Mouse (Mus musculus) embryonic facial prominence, embryonic 11.5 days (tissue): ENCODE data around the gene Xrcc2. TPM values are rescaled to one million over a fixed set of nuclear protein-coding genes. Genes with fewer than 3 reads are reported as not detected.

Experiments used
- ATAC-seq: fragments of 200-750 bp; cut with Nextera tagmentation; replicated peaks from 2 replicates; pipeline ENCODE4 v1.8.0; 2017; ENCODE audit warnings: low read depth; ENCODE audit not compliant: insufficient number of reproducible peaks, low FRiP score, low TSS enrichment
- DNase-seq: peaks from one replicate; pipeline ENCODE4 v3.0.0-alpha.2; 2015; ENCODE audit warnings: low spot score
- H3K27ac ChIP-seq: fragments of 300-500 bp; sonication (generic); replicated peaks from 2 replicates; pipeline ENCODE4 v1.5.1; 2014; ENCODE audit warnings: mild to moderate bottlenecking, low read depth, low read length, control low read depth
- H3K27me3 ChIP-seq: fragments of 300-500 bp; sonication (generic); 2 replicates; pipeline ENCODE4 v1.6.1; 2014; ENCODE audit warnings: mild to moderate bottlenecking, low read length, moderate library complexity, mixed read lengths; ENCODE audit not compliant: control insufficient read depth, insufficient read depth
- H3K36me3 ChIP-seq: fragments of 300-500 bp; sonication (generic); replicated peaks from 2 replicates; pipeline ENCODE4 v1.6.1; 2014; ENCODE audit warnings: low read depth, mild to moderate bottlenecking, low read length, moderate library complexity, mixed read lengths; ENCODE audit not compliant: control insufficient read depth, insufficient read depth
- H3K4me1 ChIP-seq: fragments of 300-500 bp; sonication (generic); 2 replicates; pipeline ENCODE4 v1.6.1; 2014; ENCODE audit warnings: low read length, mixed read lengths; ENCODE audit not compliant: control insufficient read depth, insufficient read depth
- H3K4me2 ChIP-seq: fragments of 300-500 bp; sonication (generic); 2 replicates; pipeline ENCODE4 v1.6.1; 2014; ENCODE audit warnings: low read depth, mild to moderate bottlenecking, control low read depth, low read length, moderate library complexity
- H3K4me3 ChIP-seq: fragments of 300-500 bp; sonication (generic); 2 replicates; pipeline ENCODE4 v1.5.1; 2014; ENCODE audit warnings: low read depth, low read length, control low read depth
- H3K9ac ChIP-seq: fragments of 300-500 bp; sonication (generic); replicated peaks from 2 replicates; pipeline ENCODE4 v1.6.1; 2014; ENCODE audit warnings: mild to moderate bottlenecking, control low read depth, low read length
- H3K9me3 ChIP-seq: fragments of 300-500 bp; sonication (generic); replicated peaks from 2 replicates; pipeline ENCODE4 v1.6.1; 2016; ENCODE audit warnings: mild to moderate bottlenecking, low read length, inconsistent platforms, mixed read lengths; ENCODE audit not compliant: control insufficient read depth
- whole genome bisulfite sequencing: fragments of 180-500 bp; shearing (Covaris S2); extraction: QIAGEN DNeasy Blood & Tissue Kit; methylation state at CpG from one replicate; pipeline ENCODE4 v1.1.7; 2014; 5-methylcytosine and 5-hydroxymethylcytosine counted together
- polyA plus RNA-seq: library from polyadenylated mRNA; unstranded; fragments of >200 nt; fragmentation: Nextera tagmentation; extraction: Ambion mirVana; gene quantifications from 2 replicates; pipeline ENCODE4 v1.2.1, GENCODE M21; 2014

The Xrcc2 gene
- polyA plus RNA-seq, 1 experiment from 2014 or later = 11.5 TPM

- 50% methylated on average over 10 of the region's 10 CpGs for WGBS
- ATAC-seq = no peak
These were observed 40.1 kb downstream of the Xrcc2 start for GRCm38 (mm10) chr5:25665516-25665915.

GRCm38 (mm10) chr5:25663165-25663564, 42.5 kb downstream of the Xrcc2 start:
- whole genome bisulfite sequencing = 84% methylated on average over 2 of the region's 2 CpGs
- no peaks in the 10 kb centered on the region for H3K9me3 ChIP-seq
- ATAC-seq (no peak), DNase-seq (no peak)
- no peak overlapping the region for H3K27ac ChIP-seq
- H3K36me3 ChIP-seq = no peaks in the 10 kb centered on the region
- no peak overlapping the region for H3K4me3 ChIP-seq
- H3K4me1 ChIP-seq = no peaks in the 10 kb centered on the region
- no peak overlapping the region for H3K9ac ChIP-seq
- H3K4me2 ChIP-seq = no peak overlapping the region
- no peaks in the 10 kb centered on the region for H3K27me3 ChIP-seq

More at GRCm38 (mm10) chr5:25665516-25665915, 40.1 kb downstream of the Xrcc2 start:
- Histone ChIP-seq H3K36me3 (no peaks in the 10 kb centered on the region), H3K4me2 (no peak overlapping the region), H3K27me3 (no peaks in the 10 kb centered on the region), H3K4me1 (no peaks in the 10 kb centered on the region), H3K9ac (no peak overlapping the region), H3K9me3 (no peaks in the 10 kb centered on the region), H3K27ac (no peak overlapping the region), H3K4me3 (no peak overlapping the region)
- no peak for DNase-seq

GRCm38 (mm10) chr5:25654578-25654987, 51.0 kb downstream of the Xrcc2 start:
- Histone ChIP-seq H3K4me1 (0 out of 2 replicates have a peak, but pooled peaks cover 2% of the 10 kb centered on the region), H3K9me3 (no peaks in the 10 kb centered on the region), H3K27ac (no peak overlapping the region), H3K4me3 (no peak overlapping the region), H3K27me3 (no peaks in the 10 kb centered on the region), H3K36me3 (no peaks in the 10 kb centered on the region), H3K9ac (peak overlapping the region; percentile 50), H3K4me2 (peak overlapping the region; percentile 32; the same call in 1 of the 2 replicates)
- ATAC-seq (peak; percentile 53; the same call in 1 of the 2 replicates), DNase-seq (peak; percentile 62)
- WGBS = 4% methylated on average over 14 of the region's 14 CpGs

- Histone ChIP-seq H3K9me3 (no peaks in the 10 kb centered on the region), H3K4me3 (no peak overlapping the region), H3K36me3 (no peaks in the 10 kb centered on the region), H3K9ac (no peak overlapping the region), H3K27me3 (no peaks in the 10 kb centered on the region), H3K4me2 (no peak overlapping the region), H3K27ac (no peak overlapping the region), H3K4me1 (0 out of 2 replicates have a peak, but pooled peaks cover 2% of the 10 kb centered on the region)
- 28% methylated on average over 3 of the region's 3 CpGs for WGBS
- DNase-seq (no peak), ATAC-seq (no peak)
These were observed 52.2 kb downstream of the Xrcc2 start for GRCm38 (mm10) chr5:25653377-25653776.

- no peaks in the 10 kb centered on the region for H3K9me3 ChIP-seq
- whole genome bisulfite sequencing = 91% methylated on average over 7 of the region's 7 CpGs
- H3K27me3 ChIP-seq = no peaks in the 10 kb centered on the region
- no peak overlapping the region for H3K4me3 ChIP-seq
- no peak overlapping the region for H3K4me2 ChIP-seq
- no peak overlapping the region for H3K9ac ChIP-seq
- H3K4me1 ChIP-seq = 0 out of 2 replicates have a peak, but pooled peaks cover 2% of the 10 kb centered on the region
- ATAC-seq = no peak
- H3K27ac ChIP-seq = no peak overlapping the region
- H3K36me3 ChIP-seq = no peaks in the 10 kb centered on the region
- no peak for DNase-seq
These were observed 53.2 kb downstream of the Xrcc2 start for GRCm38 (mm10) chr5:25652435-25652834.

GRCm38 (mm10) chr5:25645661-25646364, 59.8 kb downstream of the Xrcc2 start:
- 67% methylated on average over 8 of the region's 8 CpGs for WGBS
- H3K9ac ChIP-seq = no peak overlapping the region
- H3K4me1 ChIP-seq = no peaks in the 10 kb centered on the region
- H3K27me3 ChIP-seq = no peaks in the 10 kb centered on the region
- H3K36me3 ChIP-seq = no peaks in the 10 kb centered on the region
- DNase-seq (peak; percentile 40), ATAC-seq (no peak)
- H3K9me3 ChIP-seq = no peaks in the 10 kb centered on the region
- no peak overlapping the region for H3K4me3 ChIP-seq
- no peak overlapping the region for H3K4me2 ChIP-seq
- no peak overlapping the region for H3K27ac ChIP-seq

GRCm38 (mm10) chr5:25644509-25644908, 61.1 kb downstream of the Xrcc2 start:
- DNase-seq = no peak
- Histone ChIP-seq H3K27me3 (no peaks in the 10 kb centered on the region), H3K4me3 (no peak overlapping the region), H3K9ac (no peak overlapping the region), H3K36me3 (no peaks in the 10 kb centered on the region), H3K4me2 (no peak overlapping the region), H3K27ac (no peak overlapping the region), H3K4me1 (no peaks in the 10 kb centered on the region), H3K9me3 (no peaks in the 10 kb centered on the region)
- ATAC-seq = 0 out of 2 replicates have a peak, but pooled peaks have one; percentile 48
- 94% methylated on average over 2 of the region's 2 CpGs for WGBS

GRCm38 (mm10) chr5:25642741-25643140, 62.9 kb downstream of the Xrcc2 start:
- DNase-seq (no peak), ATAC-seq (no peak)
- no peak overlapping the region for H3K4me3 ChIP-seq

More at GRCm38 (mm10) chr5:25642741-25643140, 62.9 kb downstream of the Xrcc2 start:
- H3K9ac ChIP-seq = no peak overlapping the region
- no peaks in the 10 kb centered on the region for H3K4me1 ChIP-seq
- WGBS = 82% methylated on average over 1 of the region's 1 CpGs
- no peak overlapping the region for H3K4me2 ChIP-seq
- no peak overlapping the region for H3K27ac ChIP-seq
- no peaks in the 10 kb centered on the region for H3K27me3 ChIP-seq
- H3K9me3 ChIP-seq = no peaks in the 10 kb centered on the region
- H3K36me3 ChIP-seq = no peaks in the 10 kb centered on the region
